ENCODE assay signal across 11 mouse cellular contexts in genomic region chr11:62670006-62670405, GRCm38 (mm10).
"Had no signal": no experiment of that assay in that cellular context is flagged by ENCODE, and none has a peak within 500 bp of the region (broad histone marks: within the 10 kb centered on the region; RNA-seq: fewer than 3 reads in every experiment).

No protein-coding gene starts in this region.

- DNase-seq: kidney, postnatal 14 days; lung, embryonic 14.5 days; lung, postnatal 4 days; midbrain, embryonic 14.5 days; right cerebral cortex, postnatal 14 days; thymus, postnatal 36 days had no signal

- H3K4me3 ChIP-seq: kidney, embryonic 15.5 days; limb, embryonic 15.5 days; liver, embryonic 12.5 days; midbrain, embryonic 10.5 days; neural tube, embryonic 12.5 days had no signal

- H3K4me2 ChIP-seq: kidney, embryonic 15.5 days; limb, embryonic 15.5 days; liver, embryonic 12.5 days; lung, embryonic 14.5 days; neural tube, embryonic 12.5 days had no signal

- H3K9me3 ChIP-seq: kidney, embryonic 15.5 days; limb, embryonic 15.5 days; liver, embryonic 12.5 days; midbrain, embryonic 10.5 days; neural tube, embryonic 12.5 days had no signal

- H3K4me1 ChIP-seq: kidney, embryonic 15.5 days; liver, embryonic 12.5 days had no signal

- H3K9ac ChIP-seq: kidney, embryonic 15.5 days; limb, embryonic 15.5 days; liver, embryonic 12.5 days; lung, embryonic 14.5 days; neural tube, embryonic 12.5 days had no signal

- H3K27ac ChIP-seq: kidney, embryonic 15.5 days; limb, embryonic 15.5 days; liver, embryonic 12.5 days; midbrain, embryonic 10.5 days; neural tube, embryonic 12.5 days had no signal

- H3K27me3 ChIP-seq: kidney, embryonic 15.5 days; limb, embryonic 15.5 days; liver, embryonic 12.5 days; neural tube, embryonic 12.5 days had no signal

- ATAC-seq: liver, embryonic 12.5 days had no signal
